Mouse (Mus musculus): ENCODE measurements around the gene Ctsj. TPM values are rescaled to one million over a fixed set of nuclear protein-coding genes. Genes with fewer than 3 reads are reported as not detected.

The Ctsj gene
- not detected for total RNA-seq (2023)

DNA sequence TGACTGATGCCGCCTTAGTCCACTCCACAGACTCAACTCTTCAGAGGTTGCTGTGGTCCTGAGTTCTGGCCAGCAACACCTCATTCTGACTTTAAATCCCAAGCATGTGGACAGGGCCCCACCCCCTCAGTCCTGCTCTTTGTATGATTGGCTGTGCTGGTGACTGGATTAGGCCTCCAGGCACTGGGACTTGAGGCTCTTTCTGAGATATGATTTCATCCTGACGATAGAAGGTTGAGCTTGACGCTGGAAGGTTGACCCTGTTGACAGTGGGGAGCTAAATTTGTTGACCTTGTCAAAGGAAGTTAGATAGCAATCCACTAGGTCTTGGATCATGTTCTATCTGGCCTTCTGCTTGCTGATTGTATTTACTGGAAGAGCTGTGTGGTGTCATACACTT, at the start of gene Ctsj:
Ctsj (minus strand) TSS at position 101 of the 400 bp plus-strand sequence.

DNA sequence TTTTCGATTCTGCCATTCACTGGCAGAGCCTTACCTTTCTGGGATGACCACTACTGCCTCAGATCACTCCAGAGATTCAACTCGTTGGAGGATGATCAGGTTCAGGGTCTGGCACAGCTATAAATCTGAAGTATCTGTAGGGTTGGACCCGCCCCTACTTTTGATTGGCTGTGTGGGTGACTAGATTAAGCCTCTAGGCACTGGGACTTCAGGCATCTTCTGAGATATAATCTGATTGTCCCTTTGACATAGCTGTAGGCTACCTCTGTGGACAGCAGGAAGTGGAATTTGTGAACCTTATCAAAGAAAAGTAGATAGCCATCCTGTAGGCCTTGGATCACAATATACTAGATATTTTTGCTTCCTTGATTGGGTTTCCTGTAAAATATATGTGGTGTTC, 34.8 kb upstream of the Ctsj start, which contains the start of gene Ctsq:
Ctsq (minus strand) TSS at position 101 of the 400 bp plus-strand sequence.

Other genes starting within 250 kb of the Ctsj start
- gene BC051665, start 219.6 kb downstream of the Ctsj start, total RNA-seq (2023): not detected
- not detected for gene Ctsll3, start 203.1 kb downstream of the Ctsj start, total RNA-seq (2023)
- 8.4 TPM for gene 4930486L24Rik, start 141.5 kb downstream of the Ctsj start, total RNA-seq (2023)
- gene Gm49392, start 109.1 kb downstream of the Ctsj start, total RNA-seq (2023): 1.00 TPM
- gene Ctla2b, start 108.5 kb downstream of the Ctsj start, total RNA-seq (2023): 22.4 TPM
- not detected for gene Tpbpb, start 101.1 kb downstream of the Ctsj start, total RNA-seq (2023)
- not detected for gene Gm49393, start 70.4 kb downstream of the Ctsj start, total RNA-seq (2023)
- not detected for gene Gm49391, start 69.4 kb downstream of the Ctsj start, total RNA-seq (2023)
- gene Ctla2a, start 69.3 kb downstream of the Ctsj start, total RNA-seq (2023): 118 TPM
- gene Tpbpa, start 64.0 kb downstream of the Ctsj start, total RNA-seq (2023): not detected
- gene Ctsq, start 34.7 kb upstream of the Ctsj start, total RNA-seq (2023): not detected
- gene Ctsr, start 158.3 kb upstream of the Ctsj start, total RNA-seq (2023): not detected
- gene Cts6, start 197.5 kb upstream of the Ctsj start, total RNA-seq (2023): not detected
- gene Cts8, start 249.4 kb upstream of the Ctsj start, total RNA-seq (2023): not detected